Mouse (Mus musculus) T-helper 17 cell (primary cell): ENCODE results near the gene Smyd3.

ENCODE experiments used
- in situ Hi-C, 2 experiments: fragments of 300-600 bp; cut with MboI, MseI; formaldehyde crosslinking; loops; 1 replicate in 1 of 2; 2 replicates in 1 of 2; pipeline ENCODE4 v1.15.1; 2025; ENCODE audit warnings: high pct_unique_total_duplicates in 2 of 2

The Smyd3 gene

DNA sequence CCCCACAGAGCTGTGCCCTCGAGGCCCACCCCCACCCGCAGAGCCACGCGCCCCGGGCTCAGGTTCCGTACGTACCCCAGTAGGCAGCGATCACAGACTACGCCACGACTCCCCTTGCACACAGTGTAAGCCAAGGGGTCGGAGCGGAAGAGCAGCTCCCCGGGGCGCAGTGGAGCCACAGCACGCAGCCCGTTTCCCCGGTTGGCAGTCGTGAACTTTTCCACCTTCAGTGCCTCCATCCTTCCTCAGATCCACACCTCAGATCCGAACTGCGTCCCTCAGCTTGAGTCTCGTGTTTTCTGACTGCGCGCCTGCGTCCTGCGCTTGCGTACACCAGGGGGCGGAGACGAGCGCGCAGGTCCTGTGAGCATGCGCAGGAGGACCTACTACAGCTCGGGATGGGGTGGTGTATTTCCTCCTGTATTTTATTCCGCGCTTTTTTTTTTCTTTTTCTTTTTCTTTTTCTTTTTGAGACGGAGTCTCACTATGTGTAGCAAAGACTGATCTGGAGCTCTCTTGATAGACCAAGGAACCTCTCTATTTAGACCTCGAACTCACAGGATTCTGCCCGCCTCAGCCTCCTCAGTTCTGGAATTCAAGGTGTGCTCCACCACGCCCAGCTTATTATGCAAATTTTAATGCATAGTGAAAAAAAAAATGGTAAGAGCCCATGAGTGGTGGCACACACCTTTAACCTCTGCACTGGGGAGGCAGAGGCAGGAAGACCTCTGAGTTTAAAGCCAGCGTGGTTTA, at the start of gene Smyd3:
TSS of gene Smyd3 (minus strand) at position 329 of the 753 bp plus-strand sequence.
- in situ Hi-C loops, result no loop called here

DNA sequence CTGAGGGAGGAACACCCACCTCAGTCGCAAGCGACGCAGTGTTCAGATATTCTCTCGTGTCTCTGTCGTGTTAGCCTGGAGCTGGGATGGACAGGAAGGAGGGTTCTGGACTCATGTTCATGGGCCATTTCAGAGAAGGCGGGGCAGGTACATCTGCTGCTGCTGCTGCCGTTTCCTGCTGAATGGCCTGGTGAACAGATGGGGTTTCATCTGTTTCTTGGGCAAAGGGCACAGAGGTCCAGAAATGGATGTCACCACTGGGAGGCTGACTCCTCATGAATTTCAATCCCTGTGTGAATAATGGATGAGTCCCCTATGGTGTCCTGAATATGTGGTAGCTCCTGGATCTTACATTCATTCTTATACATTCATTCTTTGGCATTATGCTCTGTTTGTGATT, 49.7 kb upstream of the Smyd3 start:
- in situ Hi-C loops, result no loop called here

DNA sequence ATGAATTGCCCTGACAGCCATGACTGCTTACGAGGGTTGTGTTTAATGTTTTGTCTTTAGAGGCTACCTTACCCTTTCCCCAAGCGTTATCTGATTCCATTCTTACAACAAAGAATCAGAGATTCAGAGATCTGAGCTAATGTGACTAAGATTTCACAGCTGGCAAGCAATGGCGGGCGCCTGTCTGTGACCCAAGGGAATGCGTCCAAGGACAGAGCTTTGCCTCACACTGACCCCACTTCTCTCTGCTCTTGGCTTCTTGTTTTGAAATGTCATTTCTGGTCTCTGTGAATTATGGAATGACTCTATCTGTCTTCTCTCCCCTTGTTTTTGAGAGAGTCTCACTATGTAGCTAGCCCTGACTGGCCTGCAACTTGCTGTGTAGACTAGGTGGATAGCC, 46.1 kb upstream of the Smyd3 start:
- in situ Hi-C loops, result no loop called here

DNA sequence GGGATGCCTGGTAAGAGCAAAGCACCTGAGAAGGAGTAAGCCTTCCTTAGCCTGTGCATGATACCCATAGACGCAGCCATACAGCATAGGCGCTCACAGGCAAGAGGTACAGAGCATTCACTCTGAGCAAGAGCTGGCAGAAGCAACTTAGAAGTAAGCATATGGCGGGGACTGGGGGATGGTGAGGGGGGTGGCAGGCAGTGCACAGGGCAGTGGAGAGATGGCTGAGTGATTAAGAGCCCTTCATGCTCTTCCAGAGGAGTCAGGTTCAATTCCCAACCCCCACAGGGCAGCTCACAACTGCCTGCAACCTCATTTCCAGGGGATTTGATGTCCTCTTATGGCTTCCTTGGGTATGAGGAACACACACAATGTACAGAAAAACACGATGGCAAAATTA, 45.4 kb upstream of the Smyd3 start:
- in situ Hi-C loops, result no loop called here

DNA sequence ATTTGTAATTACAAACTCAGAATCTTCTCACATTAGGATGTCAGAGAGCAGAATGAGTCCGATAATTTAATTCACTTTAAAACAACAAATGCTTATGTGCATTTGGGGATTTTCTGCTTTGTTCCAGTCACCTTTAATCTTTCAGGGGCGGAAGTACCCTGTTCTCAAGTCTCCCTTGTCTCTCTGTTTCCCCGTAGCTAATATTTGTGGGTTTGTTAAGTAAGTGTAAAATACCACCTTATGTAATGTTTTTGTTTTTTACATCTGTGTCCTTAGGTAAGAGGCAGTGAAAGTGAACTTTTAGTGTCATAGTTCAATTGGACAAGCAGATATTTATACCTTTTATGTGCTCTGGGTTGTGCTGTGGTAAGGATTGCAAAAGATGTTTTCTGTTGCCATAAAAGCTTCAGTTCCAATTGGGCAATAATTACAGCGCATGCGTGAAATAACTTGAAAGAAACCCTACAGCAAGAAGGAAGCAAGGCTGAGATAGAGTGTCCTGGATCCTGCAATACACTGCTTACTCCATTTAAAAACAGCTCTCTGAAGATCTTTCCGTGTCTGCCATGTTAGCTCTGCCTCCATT, 43.1 kb upstream of the Smyd3 start:
- in situ Hi-C loops, result no loop called here

DNA sequence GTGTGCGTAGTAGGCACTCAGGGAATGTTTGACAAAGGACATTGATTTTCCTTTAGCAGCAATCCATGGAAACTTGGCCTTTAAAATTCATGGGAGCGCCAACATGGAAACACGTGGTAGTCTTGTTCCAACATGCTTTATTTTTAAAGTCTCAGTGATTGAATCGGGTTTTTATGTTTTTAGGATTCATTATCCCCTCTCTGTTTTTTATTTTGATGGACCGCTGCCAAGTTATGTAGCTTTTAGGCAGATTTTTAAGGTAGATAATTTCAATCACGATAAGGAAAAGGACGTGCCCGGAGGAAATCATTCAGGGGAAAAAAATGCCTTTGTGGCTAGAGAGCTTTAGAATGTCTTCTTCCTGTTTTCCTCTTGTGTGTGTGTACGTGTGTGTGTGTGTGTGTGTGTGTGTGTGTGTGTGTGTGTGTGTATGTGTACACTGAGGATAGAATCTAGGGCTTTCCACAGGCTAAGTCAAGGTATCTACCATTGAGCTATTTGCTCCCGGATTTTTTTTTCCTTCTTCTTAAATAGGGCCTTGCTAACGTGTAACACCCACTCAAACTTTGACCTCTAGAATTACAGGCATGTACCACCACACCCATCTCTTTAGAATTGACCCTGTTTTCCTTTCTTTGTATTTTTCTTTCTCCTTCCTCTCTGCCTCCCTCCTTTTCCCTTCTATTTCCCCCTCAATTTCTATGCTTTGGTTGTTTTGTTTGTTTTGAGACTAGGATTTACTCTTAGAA, 41.8 kb upstream of the Smyd3 start:
- in situ Hi-C loops, result no loop called here

DNA sequence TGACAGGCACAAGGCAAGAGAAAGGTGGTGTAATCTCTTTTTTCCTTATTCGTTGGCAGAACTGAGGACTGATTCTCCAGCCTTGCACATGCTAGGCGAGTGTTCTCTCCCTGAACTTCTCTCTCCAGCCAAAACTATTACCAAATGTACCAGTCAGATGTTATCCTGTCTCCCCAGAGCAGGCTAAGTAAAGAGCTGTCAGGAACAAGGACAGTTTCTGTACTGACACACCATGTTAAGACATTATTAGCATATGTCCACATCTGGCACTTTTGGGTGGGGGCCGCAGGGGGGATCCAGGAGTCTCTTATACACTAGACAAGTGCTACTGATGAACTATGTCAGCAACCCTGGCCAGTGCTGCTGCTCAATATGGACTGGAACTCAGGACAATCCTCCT, 39.1 kb upstream of the Smyd3 start:
- in situ Hi-C loops, result no loop called here

DNA sequence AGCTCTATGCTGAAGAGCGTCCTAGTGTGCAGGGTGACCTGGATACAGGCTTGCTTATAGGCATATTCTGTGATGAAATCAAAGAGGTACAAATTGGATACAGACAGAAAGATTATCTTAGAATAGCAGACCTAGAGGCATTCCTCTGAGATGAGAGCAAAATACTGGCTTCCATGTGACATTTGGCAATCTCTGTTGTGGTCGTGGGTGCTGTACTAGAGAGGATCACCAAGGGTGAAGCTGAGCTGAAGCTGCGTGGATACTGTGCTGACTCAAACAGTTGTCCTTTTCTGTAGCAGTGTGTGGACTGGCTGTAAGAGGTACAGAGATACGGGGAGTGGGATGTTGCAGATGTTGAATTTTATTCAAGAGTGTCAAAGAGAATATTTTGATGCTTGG, 36.1 kb upstream of the Smyd3 start:
- in situ Hi-C loops, result no loop called here

DNA sequence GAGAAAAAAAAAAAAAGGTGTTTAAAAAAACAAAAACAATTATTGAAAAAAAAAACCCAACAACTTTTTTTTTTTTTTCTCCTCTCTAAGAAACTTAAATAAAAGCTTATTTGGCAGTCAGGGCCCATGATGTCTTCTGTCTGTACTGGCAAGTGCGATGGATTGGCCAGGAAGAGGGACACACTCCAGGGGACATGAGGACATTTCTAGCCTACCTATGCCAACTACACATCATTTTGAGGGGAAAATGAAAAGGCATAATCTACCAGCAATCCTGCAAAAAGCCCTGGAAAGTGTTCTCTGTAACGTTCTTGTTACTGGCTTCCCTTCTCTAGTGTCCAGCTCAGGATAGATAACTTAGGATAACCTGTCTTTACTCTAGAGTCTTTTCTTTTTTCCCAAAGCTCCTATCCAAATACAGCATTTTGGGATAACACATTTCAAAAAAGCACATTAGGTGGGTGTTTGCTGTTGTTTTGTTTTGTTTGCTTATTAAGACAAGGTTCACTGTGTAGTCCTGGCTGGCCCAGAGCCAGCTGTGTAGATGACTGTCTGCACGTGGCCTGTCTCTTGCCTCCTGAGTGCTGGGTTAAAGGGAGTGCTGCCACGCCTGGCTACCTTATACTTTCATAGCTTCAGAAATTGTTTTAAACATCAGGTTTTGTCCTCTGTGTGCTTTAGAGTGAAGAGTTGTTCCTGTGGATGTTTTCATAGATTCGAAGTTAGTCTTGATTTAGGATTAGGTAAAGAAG, 35.5 kb upstream of the Smyd3 start:
- in situ Hi-C loops, result no loop called here

DNA sequence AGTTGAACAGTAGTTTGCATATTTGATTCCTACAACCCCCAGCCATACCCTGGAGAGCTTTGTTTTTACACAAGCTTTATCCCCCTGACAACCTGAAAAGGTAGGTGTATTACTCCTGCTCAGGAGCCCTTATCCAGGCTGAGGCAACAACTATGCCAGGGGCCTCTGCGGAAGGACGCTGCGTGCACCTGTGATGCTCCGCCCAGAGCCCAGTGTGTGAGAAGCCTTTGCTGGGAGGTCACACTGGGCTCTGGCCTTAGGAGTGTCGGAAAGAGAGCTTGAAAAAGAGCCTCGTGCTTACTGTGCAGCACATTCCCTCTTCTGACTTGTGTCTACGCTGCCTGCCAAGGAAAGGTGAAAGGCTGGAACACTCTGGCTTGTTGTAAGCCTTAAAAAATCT, 34.9 kb upstream of the Smyd3 start:
- in situ Hi-C loops, result no loop called here

DNA sequence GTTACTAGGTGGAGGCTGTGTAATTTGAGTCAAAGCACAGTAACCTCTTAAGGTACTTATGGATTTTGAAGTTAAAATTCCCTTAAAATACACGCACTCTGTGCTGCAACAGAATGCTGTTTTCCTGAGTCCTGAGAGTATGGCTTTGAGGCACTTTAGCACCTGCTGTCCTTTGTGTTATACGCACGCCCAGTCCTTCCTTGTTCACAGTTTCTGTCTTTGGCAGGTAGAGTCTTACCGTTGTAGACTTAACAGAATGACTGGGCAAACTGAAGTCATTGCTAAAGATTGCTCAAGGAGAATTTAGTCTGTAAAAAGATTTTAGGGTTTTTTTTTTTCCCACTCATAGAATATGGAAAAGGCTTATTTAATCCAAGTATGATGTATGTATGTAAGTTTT, 34.1 kb upstream of the Smyd3 start:
- in situ Hi-C loops, result no loop called here

DNA sequence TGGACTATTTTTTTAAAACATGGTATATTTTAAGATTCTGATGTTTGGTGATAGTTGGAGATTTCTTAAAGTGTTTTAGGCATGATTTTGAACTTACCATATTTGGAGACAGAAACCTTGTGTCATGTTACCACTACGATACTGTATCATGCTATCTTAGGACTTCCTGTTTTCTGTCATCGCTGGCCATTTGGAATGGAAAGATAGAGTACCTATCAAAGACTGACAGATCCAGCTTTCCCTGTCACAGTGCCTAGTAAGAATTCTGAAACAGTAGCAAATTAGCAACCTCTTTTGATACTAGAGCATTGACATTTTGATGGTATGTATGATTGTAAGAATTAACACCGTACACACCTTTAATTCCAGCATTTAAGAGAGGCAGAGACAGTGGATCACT, 33.5 kb upstream of the Smyd3 start:
- in situ Hi-C loops, result no loop called here

DNA sequence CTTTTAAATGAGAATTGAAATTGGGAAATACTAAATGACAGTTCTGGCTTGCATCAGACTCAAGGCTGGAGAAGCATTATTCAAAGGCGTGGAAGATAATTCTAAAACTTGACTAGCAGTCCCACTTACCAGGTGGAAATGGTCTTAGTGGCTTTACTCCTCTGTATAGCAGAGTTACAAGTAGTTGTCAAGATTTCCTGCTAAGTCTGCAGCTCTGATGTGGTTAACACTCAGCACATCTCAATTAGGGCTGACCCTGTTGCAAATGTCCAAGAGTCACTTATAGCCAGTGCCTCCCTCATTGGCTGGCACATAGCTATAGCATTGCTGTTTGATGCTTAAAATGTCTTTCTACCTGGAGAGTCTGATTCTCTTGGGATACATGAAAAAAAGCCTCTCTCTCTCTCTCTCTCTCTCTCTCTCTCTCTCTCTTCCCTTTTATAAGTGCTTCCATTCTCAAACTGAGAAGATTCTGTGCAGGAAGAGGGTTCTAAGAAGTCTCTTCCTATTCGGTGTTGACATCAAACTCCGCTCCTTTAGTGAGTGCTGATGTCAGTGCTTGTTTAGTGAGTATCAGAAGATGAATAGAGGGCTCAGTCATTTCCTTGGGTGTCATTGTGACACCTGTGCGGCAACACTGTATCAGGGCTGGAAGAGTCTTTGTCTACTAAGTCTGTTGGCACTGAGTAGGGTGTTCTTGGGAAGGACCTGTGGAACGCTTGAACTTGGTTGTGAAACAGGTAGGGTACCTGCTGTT, 31.3 kb upstream of the Smyd3 start:
- in situ Hi-C loops, result loop anchor here in 1 of 2 experiments (5.0 to 25.0 kb wide), 2 partner anchors 43 to 1613 kb away; no protein-coding TSS in a partner anchor

DNA sequence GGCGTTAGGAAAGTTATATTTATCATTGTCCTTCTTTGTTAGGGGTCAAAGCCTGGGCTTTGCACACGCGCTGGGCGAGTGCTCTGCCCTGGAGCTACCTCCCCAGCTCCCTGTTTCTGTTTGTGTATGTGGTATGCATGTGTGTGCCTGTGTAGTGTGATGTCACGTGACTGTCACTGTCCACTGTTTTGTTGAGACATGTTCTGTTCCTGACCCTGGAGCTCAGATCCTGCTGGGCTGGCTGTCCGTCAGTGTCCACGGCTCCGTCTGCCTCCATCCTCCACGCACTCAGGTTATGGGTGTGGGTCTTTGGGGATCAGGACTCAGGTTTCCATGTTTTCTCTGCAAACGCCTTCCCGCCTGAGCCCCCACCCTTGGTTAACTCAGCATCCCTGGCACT, 30.4 kb upstream of the Smyd3 start:
- in situ Hi-C loops, result loop anchor here in 1 of 2 experiments (5.0 to 25.0 kb wide), 2 partner anchors 44 to 1614 kb away; no protein-coding TSS in a partner anchor

DNA sequence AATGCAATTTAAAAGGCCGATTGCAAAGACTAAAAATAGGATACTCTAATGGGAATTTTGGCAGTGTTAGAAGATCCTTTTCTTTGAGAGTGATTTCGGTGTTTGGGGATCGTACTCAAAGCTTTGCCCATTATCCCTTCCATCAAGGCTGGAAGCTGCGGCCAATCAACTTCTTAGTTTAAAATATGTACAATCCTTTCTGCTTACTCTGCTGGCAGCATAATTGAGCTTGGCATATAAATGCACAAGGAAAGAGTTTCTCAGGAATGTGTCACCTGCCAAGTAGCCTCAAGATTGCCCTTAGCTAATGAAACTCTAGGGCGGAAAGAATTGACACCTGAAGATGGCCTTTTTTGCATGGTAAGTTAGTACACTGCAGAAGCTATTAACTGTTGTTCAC, 29.3 kb upstream of the Smyd3 start:
- in situ Hi-C loops, result loop anchor here in 1 of 2 experiments (5.0 to 25.0 kb wide), 2 partner anchors 45 to 1615 kb away; no protein-coding TSS in a partner anchor

DNA sequence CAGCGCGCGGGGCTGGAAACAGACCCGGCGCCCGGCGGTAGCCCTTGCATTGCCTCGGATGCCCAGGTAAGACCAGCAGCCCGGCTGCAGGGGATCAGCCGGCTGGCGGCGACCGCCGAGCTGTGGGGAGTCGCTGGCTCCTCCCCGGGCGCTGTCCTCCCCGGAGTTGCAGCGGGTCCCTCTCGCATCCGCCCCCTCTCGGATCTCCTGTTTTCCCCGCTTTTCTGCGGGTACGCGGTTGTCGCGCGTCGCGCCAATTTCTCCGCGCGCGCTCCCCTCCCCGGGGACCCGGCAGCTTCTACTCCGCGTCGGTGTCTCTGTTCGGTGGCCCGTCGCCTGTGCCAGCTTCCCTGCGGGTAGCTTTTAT, 28.7 kb upstream of the Smyd3 start:
- in situ Hi-C loops, result loop anchor here in 1 of 2 experiments (5.0 to 25.0 kb wide), 2 partner anchors 46 to 1616 kb away; no protein-coding TSS in a partner anchor

DNA sequence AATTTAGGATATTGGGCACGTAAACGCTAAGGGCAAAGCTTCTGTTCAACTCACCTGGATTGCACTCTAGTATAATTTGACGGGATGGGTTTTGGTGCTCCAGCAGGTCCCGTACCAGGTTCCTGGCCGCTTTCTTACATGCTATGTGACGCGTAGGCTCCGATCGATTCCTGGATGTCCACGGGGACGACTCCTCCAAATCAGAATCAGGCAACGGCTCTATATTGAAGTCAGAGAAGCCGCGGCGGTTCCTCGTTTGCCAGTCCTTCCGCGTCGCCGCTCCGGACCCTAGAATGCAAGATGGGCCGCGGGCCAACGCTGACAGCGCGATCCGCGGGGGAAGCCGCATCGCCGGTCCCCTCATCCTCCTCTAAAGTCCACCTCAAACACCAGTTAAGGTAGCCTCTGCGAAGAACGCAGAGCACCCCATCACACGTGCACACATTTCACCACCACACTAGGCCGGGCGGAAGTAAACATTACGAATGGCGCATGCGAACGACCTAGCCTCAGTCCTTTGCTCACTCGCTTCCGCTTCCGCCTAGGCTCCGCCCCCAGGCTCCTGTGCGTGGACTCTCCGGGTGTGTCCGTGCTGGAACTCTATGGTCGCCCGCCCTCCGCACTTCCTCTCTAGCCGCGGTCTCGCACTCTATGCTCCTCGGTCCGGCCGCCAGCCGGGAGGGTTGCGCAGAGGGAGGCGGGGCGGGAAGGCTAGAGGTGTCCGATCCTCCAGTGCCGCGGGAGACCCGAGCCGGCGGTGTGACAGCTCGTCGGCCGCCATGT, 28.1 kb upstream of the Smyd3 start, which contains the start of the genes Tfb2m and Cnst:
TSS of gene Tfb2m (minus strand) at position 500 of the 783 bp plus-strand sequence.
TSS of gene Cnst (plus strand) at position 603 of the 783 bp plus-strand sequence.
- in situ Hi-C loops, result loop anchor here in 1 of 2 experiments (5.0 to 25.0 kb wide), 2 partner anchors 46 to 1616 kb away; no protein-coding TSS in a partner anchor

DNA sequence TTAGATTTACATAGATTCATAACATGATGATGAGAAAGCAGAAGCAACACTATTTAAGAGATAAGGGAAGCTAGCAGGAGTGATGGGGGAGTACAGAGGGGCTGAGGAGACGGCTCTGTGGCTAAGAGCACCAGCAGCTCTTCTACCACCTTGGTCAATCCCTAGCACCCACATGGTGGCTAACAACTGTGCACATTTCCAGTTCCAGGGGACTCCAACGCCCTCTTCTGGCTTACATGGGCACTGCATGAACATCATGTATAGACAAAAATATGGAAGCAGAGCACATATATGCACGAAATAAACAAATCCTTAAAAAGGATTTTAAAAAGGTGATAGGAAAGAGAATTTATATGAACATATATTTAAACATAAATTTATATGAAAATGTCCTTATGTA, 23.7 kb upstream of the Smyd3 start:
- in situ Hi-C loops, result loop anchor here in 1 of 2 experiments (25.0 kb wide), 1 partner anchor 1621 kb away; no protein-coding TSS in a partner anchor

DNA sequence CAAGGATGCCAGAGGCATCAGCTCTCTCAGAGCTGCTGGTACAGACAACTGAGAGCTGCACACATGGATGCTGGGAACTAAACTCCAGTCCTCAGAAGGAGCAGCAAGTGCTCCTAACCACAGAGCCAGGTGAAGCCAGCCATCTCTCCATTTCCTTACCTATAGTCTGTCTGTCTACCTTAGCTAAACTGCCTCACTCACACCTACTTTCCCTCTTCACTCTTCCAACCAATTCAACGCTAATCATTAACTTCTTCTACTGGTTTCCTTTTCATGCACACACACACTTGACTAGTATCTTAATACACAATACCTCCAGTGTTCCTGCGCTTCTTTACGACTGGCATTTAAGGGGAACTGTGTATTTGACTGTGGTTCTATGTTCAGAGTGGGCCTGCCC, 22.0 kb upstream of the Smyd3 start:
- in situ Hi-C loops, result loop anchor here in 1 of 2 experiments (25.0 kb wide), 1 partner anchor 1622 kb away; no protein-coding TSS in a partner anchor

DNA sequence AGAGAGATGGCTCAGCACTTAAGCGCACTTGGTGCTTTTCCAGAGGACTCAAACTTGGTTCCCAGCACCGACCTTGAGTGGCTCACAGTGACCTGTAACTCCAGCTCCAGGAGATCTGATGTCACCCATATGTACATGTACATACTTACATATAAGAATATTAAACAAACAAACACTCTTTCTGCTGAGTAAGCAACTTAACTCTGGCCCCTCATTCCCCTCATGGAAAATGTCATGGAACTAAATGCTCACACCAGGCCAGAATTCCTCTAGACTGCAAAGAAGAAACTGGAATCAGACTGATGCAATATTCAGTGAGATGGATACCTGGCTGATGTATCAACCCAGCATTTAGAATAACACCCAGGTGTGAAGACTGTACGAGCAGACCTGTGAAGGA, 21.2 kb upstream of the Smyd3 start:
- in situ Hi-C loops, result loop anchor here in 1 of 2 experiments (25.0 kb wide), 1 partner anchor 1623 kb away; no protein-coding TSS in a partner anchor
